Mouse (Mus musculus) lung, postnatal 0 days (tissue): ENCODE results near the gene Dcst2.

Experiments
- CTCF ChIP-seq: IDR thresholded peaks from 2 replicates; pipeline ENCODE4 v1.5.1; 2016; ENCODE audit warnings: antibody characterized with exemption, mild to moderate bottlenecking
- EP300 ChIP-seq: IDR thresholded peaks from 2 replicates; pipeline ENCODE4 v1.6.1; 2016; ENCODE audit warnings: antibody characterized with exemption, mild to moderate bottlenecking, control low read depth

DNA sequence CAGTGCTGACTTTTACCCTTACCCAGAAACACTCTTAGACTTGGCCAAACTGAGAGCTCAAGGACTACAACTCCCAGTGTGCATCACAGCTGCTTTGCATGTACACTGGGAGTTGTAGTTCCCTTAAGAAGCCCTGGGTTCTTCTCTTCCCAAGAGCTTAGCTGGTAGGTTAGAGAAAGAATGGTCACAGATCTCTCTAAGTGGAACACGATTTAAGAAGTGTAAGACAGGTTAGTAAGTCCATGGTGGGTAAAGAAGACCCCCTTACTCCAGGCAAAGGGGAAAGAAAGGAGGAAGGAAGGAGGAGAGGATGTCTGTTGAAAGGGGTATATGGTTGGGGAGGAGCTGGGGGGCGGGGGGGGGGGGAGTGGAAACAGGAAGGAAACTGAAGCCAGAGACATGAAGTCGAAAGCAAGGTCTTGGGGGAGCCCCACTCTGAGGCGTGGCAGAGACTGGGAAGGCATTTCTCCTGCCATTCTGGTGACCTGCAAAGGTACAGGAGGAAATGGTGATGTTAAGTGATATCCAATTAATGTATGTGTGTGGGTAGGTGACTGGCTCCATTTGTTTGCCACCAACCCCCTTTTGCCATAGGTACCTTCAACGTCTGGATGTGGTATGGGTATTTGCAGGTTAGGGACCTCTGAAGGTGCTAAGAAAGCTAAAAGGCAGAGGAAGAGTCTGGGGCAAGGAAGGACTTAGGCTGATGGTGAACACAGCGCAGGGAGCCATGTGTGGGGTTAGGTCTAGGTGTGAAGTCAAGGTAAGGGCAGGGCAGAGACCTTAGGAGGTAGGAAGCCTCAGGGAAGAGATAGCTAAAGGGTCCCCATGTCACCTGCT, 27.3 kb downstream of the Dcst2 start:
- TF ChIP-seq CTCF (no peak), EP300 (no peak)
